Mouse (Mus musculus) gastrocnemius, postnatal 4 days (tissue): ENCODE measurements around the gene Atp6v1g3. TPM values are rescaled to one million over a fixed set of nuclear protein-coding genes. Genes with fewer than 3 reads are reported as not detected.

Experiments used
- DNase-seq, 2 experiments: peaks; one replicate each; pipeline ENCODE4 v3.0.0; 2021 to 2022; ENCODE audit warnings: low spot score in 2 of 2, mixed read lengths in 2 of 2
- total RNA-seq, 2 experiments: library from RNA; stranded (reverse); gene quantifications; 2 replicates each; pipeline ENCODE4 v1.2.3; 2021

The Atp6v1g3 gene
- total RNA-seq, 2 experiments from 2014 or later, result not detected

- no peak for DNase-seq
These were observed 15.2 kb downstream of the Atp6v1g3 start for GRCm38 (mm10) chr1:138288721-138289120.

- DNase-seq, result no peak
These were observed 16.2 kb downstream of the Atp6v1g3 start for GRCm38 (mm10) chr1:138289455-138290425.

GRCm38 (mm10) chr1:138291463-138291862 lies 17.9 kb downstream of the Atp6v1g3 start:
- DNase-seq, result no peak

- DNase-seq, result no peak
These were observed 20.9 kb downstream of the Atp6v1g3 start for GRCm38 (mm10) chr1:138294487-138294886.

GRCm38 (mm10) chr1:138298156-138298555 lies 24.6 kb downstream of the Atp6v1g3 start:
- DNase-seq, result no peak

GRCm38 (mm10) chr1:138299576-138299975 lies 26.0 kb downstream of the Atp6v1g3 start:
- no peak for DNase-seq

GRCm38 (mm10) chr1:138301920-138302319 lies 28.4 kb downstream of the Atp6v1g3 start:
- DNase-seq, result no peak

- no peak for DNase-seq
These were observed 29.2 kb downstream of the Atp6v1g3 start for GRCm38 (mm10) chr1:138302756-138303155.

- DNase-seq, result no peak
These were observed 29.8 kb downstream of the Atp6v1g3 start for GRCm38 (mm10) chr1:138303296-138303695.

- DNase-seq, result no peak
These were observed 30.8 kb downstream of the Atp6v1g3 start for GRCm38 (mm10) chr1:138304141-138304915.

- DNase-seq, result no peak
These were observed 49.1 kb downstream of the Atp6v1g3 start for GRCm38 (mm10) chr1:138322657-138323056.

- DNase-seq, result no peak
These were observed 49.6 kb downstream of the Atp6v1g3 start for GRCm38 (mm10) chr1:138323076-138323630.

GRCm38 (mm10) chr1:138326091-138326490 lies 52.6 kb downstream of the Atp6v1g3 start:
- DNase-seq, result no peak

- no peak for DNase-seq
These were observed 53.0 kb downstream of the Atp6v1g3 start for GRCm38 (mm10) chr1:138326566-138326965.

- DNase-seq, result no peak
These were observed 54.1 kb downstream of the Atp6v1g3 start for GRCm38 (mm10) chr1:138327466-138328245.

GRCm38 (mm10) chr1:138328320-138328719 lies 54.8 kb downstream of the Atp6v1g3 start:
- DNase-seq, result no peak

GRCm38 (mm10) chr1:138330556-138330955 lies 57.0 kb downstream of the Atp6v1g3 start:
- no peak for DNase-seq

GRCm38 (mm10) chr1:138331596-138331995 lies 58.1 kb downstream of the Atp6v1g3 start:
- no peak for DNase-seq

GRCm38 (mm10) chr1:138334701-138335100 lies 61.2 kb downstream of the Atp6v1g3 start:
- no peak for DNase-seq

GRCm38 (mm10) chr1:138337417-138337816 lies 63.9 kb downstream of the Atp6v1g3 start:
- no peak for DNase-seq
